Comparison of ENCODE assay signal across 12 mouse cellular contexts in genomic region chr19:4041500-4041899, GRCm38 (mm10). TPM values are rescaled to one million over a fixed set of nuclear protein-coding genes. Genes with fewer than 3 reads are reported as not detected.
DNase-seq lines count a peak whose midpoint lies in the region; ATAC-seq and TF ChIP-seq lines count a peak whose summit lies in the region.
"Not testable (repeated sequence)": the region's sequence is repeated elsewhere in the genome, so short reads cannot be mapped to it uniquely, and the experiment has no call there.
"Had no signal": no experiment of that assay in that cellular context is flagged by ENCODE, and none has a peak within 500 bp of the region (broad histone marks: within the 10 kb centered on the region; RNA-seq: fewer than 3 reads in every experiment).

No protein-coding gene starts in this region.

- H3K4me3 ChIP-seq in E14TG2a.4 (replicated peaks; ENCODE audit: low read length) (peak overlapping the region; percentile 82), ES-E14 (ENCODE audit: insufficient read depth in 1 of 2, low read depth in 1 of 2, low read length in 2 of 2, poor library complexity in 1 of 2, severe bottlenecking in 1 of 2) (peak overlapping the region; percentile 60 to 70)
- peak overlapping the region; percentile 69 for H3K4me3 ChIP-seq in gastrocnemius, adult 2 months
- not testable (repeated sequence) for H3K4me3 ChIP-seq in intestine, embryonic 15.5 days (replicated peaks)
- H3K4me3 ChIP-seq in small intestine, adult 2 months (ENCODE audit: low read depth, low read length) = peak overlapping the region; percentile 64

- TF ChIP-seq POLR2A in small intestine, adult 2 months (IDR thresholded peaks at IDR 0.05; ENCODE audit: low read depth, low read length) = not testable (repeated sequence)

- H3K4me1 ChIP-seq in E14TG2a.4 (replicated peaks; ENCODE audit: low read depth, low read length) = peaks cover 61% of the 10 kb centered on the region
- H3K4me1 ChIP-seq in ES-E14 (ENCODE audit: control insufficient read depth in 2 of 2, insufficient read depth in 2 of 2, low read length in 2 of 2, poor library complexity in 1 of 2); small intestine, adult 2 months (ENCODE audit: control insufficient read depth, insufficient read depth, insufficient read length, low read length): not testable (repeated sequence)
- peaks cover 17% of the 10 kb centered on the region for H3K4me1 ChIP-seq in intestine, embryonic 15.5 days (replicated peaks)

- not testable (repeated sequence) for DNase-seq in ES-E14 (ENCODE audit: low read depth, low spot score); gastrocnemius, adult 2 months

- intact Hi-C loops in gastrocnemius, adult 2 months (cut with DNase I) = not testable (repeated sequence)

- TF ChIP-seq CTCF in E14TG2a.4 (conservative IDR thresholded peaks at IDR 0.05; ENCODE audit: low read length); gastrocnemius, adult 2 months (IDR thresholded peaks at IDR 0.05); small intestine, adult 2 months (IDR thresholded peaks at IDR 0.05; ENCODE audit: extremely low read depth, insufficient read length, insufficient replicate concordance, low read depth, low read length): not testable (repeated sequence)

- peaks cover 14% of the 10 kb centered on the region for H3K36me3 ChIP-seq in E14TG2a.4 (ENCODE audit: insufficient read depth, low read length)
- H3K36me3 ChIP-seq in ES-E14 (ENCODE audit: control insufficient read depth, insufficient read depth, low read length, poor library complexity, severe bottlenecking); intestine, embryonic 15.5 days; small intestine, adult 2 months (ENCODE audit: control insufficient read depth, insufficient read depth, low read length): not testable (repeated sequence)

- H3K9me3 ChIP-seq in E14TG2a.4 (ENCODE audit: low read length) = peaks cover 12% of the 10 kb centered on the region
- not testable (repeated sequence) for H3K9me3 ChIP-seq in ES-E14 (ENCODE audit: control insufficient read depth, insufficient read depth, low read depth, low read length); intestine, embryonic 15.5 days

- not testable (repeated sequence) for H3K27ac ChIP-seq in ES-E14 (ENCODE audit: insufficient read depth, low read depth, low read length, poor library complexity, severe bottlenecking); intestine, embryonic 15.5 days
- H3K27ac ChIP-seq in gastrocnemius, adult 2 months = peak overlapping the region; percentile 86
- peak overlapping the region; percentile 63 for H3K27ac ChIP-seq in small intestine, adult 2 months (ENCODE audit: insufficient read depth, low read depth, low read length)

- not testable (repeated sequence) for H3K27me3 ChIP-seq in E14TG2a.4 (ENCODE audit: insufficient read depth, low read length); intestine, embryonic 15.5 days (replicated peaks); small intestine, adult 2 months (ENCODE audit: control insufficient read depth, insufficient read depth, low read length)

- H3K9ac ChIP-seq in ES-E14 (ENCODE audit: insufficient read depth, low read depth, low read length, poor library complexity, severe bottlenecking) = peak overlapping the region; percentile 32
- H3K9ac ChIP-seq in intestine, embryonic 15.5 days = not testable (repeated sequence)

- in situ Hi-C loops in ES-E14 (cut with MboI; ENCODE audit: low sequenced_read_pairs in 2 of 2, unreplicated experiment in 2 of 2) = not testable (repeated sequence)

- 0 out of 2 replicates have a peak overlapping the region, but pooled peaks have one; percentile 17 for H3K4me2 ChIP-seq in intestine, embryonic 15.5 days (replicated peaks)

- 88% methylated on average over 3 of the region's 4 CpGs for WGBS in intestine, embryonic 15.5 days
- WGBS in small intestine, adult 2 months = 89% methylated on average over 4 of the region's 4 CpGs

- ATAC-seq in intestine, embryonic 15.5 days = not testable (repeated sequence)

RNA-seq across cellular contexts. Expression of gene Gstp1, which starts 3.7 kb away (rescaled TPM):
- 121 and 146 TPM in 2 replicates for total RNA-seq in ES-E14 (2012; rRNA removed)
- 100 to 1,000 TPM; 386 to 408 TPM for total RNA-seq in gastrocnemius, adult 2 months (2021)
- 973 and 1,014 TPM in 2 replicates for polyA plus RNA-seq in intestine, embryonic 15.5 days (2015; fragmentation: Nextera tagmentation; extraction: Ambion mirVana)
- 798 and 1,214 TPM in 2 replicates for polyA plus RNA-seq in small intestine, adult 2 months (2012; rRNA removed)

RNA-seq across cellular contexts. Expression of gene Gstp2, which starts 4.3 kb away (rescaled TPM):
- 67.4 and 138 TPM in 2 replicates for total RNA-seq in ES-E14 (2012; rRNA removed)
- 100 to 1,000 TPM; 169 to 183 TPM for total RNA-seq in gastrocnemius, adult 2 months (2021)
- polyA plus RNA-seq in intestine, embryonic 15.5 days (2015; fragmentation: Nextera tagmentation; extraction: Ambion mirVana) = 24.3 and 35.8 TPM in 2 replicates
- polyA plus RNA-seq in small intestine, adult 2 months (2012; rRNA removed) = 231 and 289 TPM in 2 replicates

RNA-seq across cellular contexts. Expression of gene Gstp3, which starts 17.9 kb away (rescaled TPM):
- total RNA-seq in ES-E14 (2012; rRNA removed) = 3.4 and 3.9 TPM in 2 replicates
- not detected for total RNA-seq in gastrocnemius, adult 2 months (2021)
- 6.9 and 9.2 TPM in 2 replicates for polyA plus RNA-seq in intestine, embryonic 15.5 days (2015; fragmentation: Nextera tagmentation; extraction: Ambion mirVana)
- polyA plus RNA-seq in small intestine, adult 2 months (2012; rRNA removed) = 11.8 and 15.0 TPM in 2 replicates
- total RNA-seq: forebrain, postnatal 0 days; MEL had no signal
- polyA plus RNA-seq: brain, embryonic 14.5 days; embryonic facial prominence, embryonic 12.5 days; forebrain, embryonic 11.5 days; forebrain, embryonic 13.5 days; forebrain, embryonic 15.5 days; forebrain, postnatal 0 days had no signal

RNA-seq across cellular contexts. Expression of gene Ndufv1, which starts 28.9 kb away (rescaled TPM):
- 182 and 219 TPM in 2 replicates for total RNA-seq in ES-E14 (2012; rRNA removed)
- 100 to 1,000 TPM; 399 to 553 TPM for total RNA-seq in gastrocnemius, adult 2 months (2021)
- 241 and 274 TPM in 2 replicates for polyA plus RNA-seq in intestine, embryonic 15.5 days (2015; fragmentation: Nextera tagmentation; extraction: Ambion mirVana)
- polyA plus RNA-seq in small intestine, adult 2 months (2012; rRNA removed) = 92.8 and 170 TPM in 2 replicates

RNA-seq across cellular contexts. Expression of gene Doc2g, which starts 38.4 kb away (rescaled TPM):
- total RNA-seq in ES-E14 (2012; rRNA removed) = 4.6 and 12.0 TPM in 2 replicates
- 1 to 10 TPM in 1 of 2 experiments, under 1 TPM in 1; 0.56 to 2.6 TPM for total RNA-seq in gastrocnemius, adult 2 months (2021)
- polyA plus RNA-seq in intestine, embryonic 15.5 days (2015; fragmentation: Nextera tagmentation; extraction: Ambion mirVana) = 2.8 and 3.8 TPM in 2 replicates
- 5.1 and 8.2 TPM in 2 replicates for polyA plus RNA-seq in small intestine, adult 2 months (2012; rRNA removed)
